Mouse (Mus musculus) ES-E14 (cell line): ENCODE measurements around the gene Wdfy4. TPM values are rescaled to one million over a fixed set of nuclear protein-coding genes. Genes with fewer than 3 reads are reported as not detected.

Source experiments
- DNase-seq: peaks from one replicate; pipeline ENCODE4 v3.0.0-alpha.2; 2013; ENCODE audit warnings: low read depth, low spot score
- H3K27ac ChIP-seq: 2 replicates; pipeline ENCODE4 v1.5.1; 2012; ENCODE audit warnings: low read depth, mild to moderate bottlenecking, low read length, moderate library complexity, mixed read lengths; ENCODE audit not compliant: poor library complexity, insufficient read depth, severe bottlenecking
- H3K36me3 ChIP-seq: 2 replicates; pipeline ENCODE4 v1.6.1; 2012; ENCODE audit warnings: mild to moderate bottlenecking, low read length, moderate library complexity, mixed read lengths; ENCODE audit not compliant: control insufficient read depth, poor library complexity, insufficient read depth, severe bottlenecking
- H3K4me1 ChIP-seq, 2 experiments: fragments of 150-350 bp in 1 of 2; sonication (generic) in 1 of 2; 2 replicates each; pipeline ENCODE4 v1.6.1; 2012; ENCODE audit warnings: low read length in 2 of 2, mild to moderate bottlenecking in 1 of 2, mixed read lengths in 1 of 2; ENCODE audit not compliant: control insufficient read depth in 2 of 2, insufficient read depth in 2 of 2, poor library complexity in 1 of 2
- H3K4me3 ChIP-seq, 2 experiments: fragments of 150-350 bp in 1 of 2; sonication (generic) in 1 of 2; 2 replicates each; pipeline ENCODE4 v1.5.1; 2012; ENCODE audit warnings: low read length in 2 of 2, low read depth in 1 of 2, mild to moderate bottlenecking in 1 of 2, mixed read lengths in 1 of 2; ENCODE audit not compliant: insufficient read depth in 1 of 2, poor library complexity in 1 of 2, severe bottlenecking in 1 of 2
- H3K9ac ChIP-seq: 2 replicates; pipeline ENCODE4 v1.6.1; 2012; ENCODE audit warnings: low read depth, mild to moderate bottlenecking, low read length, mixed read lengths; ENCODE audit not compliant: poor library complexity, insufficient read depth, severe bottlenecking
- H3K9me3 ChIP-seq: fragments of 150-350 bp; sonication (generic); 2 replicates; pipeline ENCODE4 v1.6.1; 2012; ENCODE audit warnings: low read depth, mild to moderate bottlenecking, low read length; ENCODE audit not compliant: control insufficient read depth, insufficient read depth
- CHD2 ChIP-seq: IDR thresholded peaks from 2 replicates; pipeline ENCODE4 v1.6.1; 2014; ENCODE audit warnings: mild to moderate bottlenecking, low read depth, low read length, inconsistent platforms
- HCFC1 ChIP-seq: IDR thresholded peaks from 2 replicates; pipeline ENCODE4 v1.6.1; 2012; ENCODE audit warnings: low read length, inconsistent platforms, borderline replicate concordance; ENCODE audit not compliant: insufficient read depth
- MAFK ChIP-seq: IDR thresholded peaks from 2 replicates; pipeline ENCODE4 v1.6.1; 2014; ENCODE audit warnings: mild to moderate bottlenecking, low read depth, low read length, inconsistent platforms; ENCODE audit not compliant: insufficient read depth
- ZC3H11A ChIP-seq: IDR thresholded peaks from 2 replicates; pipeline ENCODE4 v1.6.1; 2012; ENCODE audit warnings: low read depth, mild to moderate bottlenecking, inconsistent platforms, low read length, borderline replicate concordance
- ZNF384 ChIP-seq: IDR thresholded peaks from 2 replicates; pipeline ENCODE4 v1.6.1; 2012; ENCODE audit warnings: low read depth, low read length, inconsistent platforms
- in situ Hi-C, 2 experiments: fragments of 600-800 bp; cut with MboI; formaldehyde crosslinking; loops; one replicate each; pipeline ENCODE4 v1.15.1; 2025; ENCODE audit warnings: low sequenced_read_pairs in 2 of 2, inconsistent platforms in 1 of 2; ENCODE audit not compliant: unreplicated experiment in 2 of 2
- total RNA-seq: library from RNA; depleted of rRNA; stranded (reverse); fragments of 300-350 nt; gene quantifications from 2 replicates; pipeline ENCODE4 v1.2.3, GENCODE M21; 2012

The Wdfy4 gene
- total RNA-seq, 1 experiment: 1.1 TPM

DNA sequence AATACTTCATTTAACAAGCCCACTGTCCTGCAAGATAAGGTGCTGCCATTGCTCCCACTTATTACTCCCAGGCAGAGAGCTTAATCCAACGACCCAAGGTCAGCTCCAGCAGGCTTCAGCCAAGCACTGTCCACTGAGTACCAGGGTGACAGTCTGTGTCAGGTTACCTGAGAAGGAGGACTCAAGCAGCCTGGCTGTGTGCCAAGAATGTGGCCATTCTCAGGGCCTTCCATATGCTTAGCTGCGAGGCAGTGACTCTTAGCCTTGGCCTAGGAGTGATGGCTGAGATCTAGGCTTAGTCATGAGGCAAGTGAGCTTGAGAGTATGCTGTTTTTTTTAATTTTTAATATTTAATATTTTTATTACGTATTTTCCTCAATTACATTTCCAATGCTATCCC is 80.5 kb downstream of the Wdfy4 start:
- no peaks in the 10 kb centered on the region for H3K9me3 ChIP-seq
- no peaks in the 10 kb centered on the region for H3K4me1 ChIP-seq
- no peak for DNase-seq
- H3K9ac ChIP-seq: no peak overlapping the region
- no peaks in the 10 kb centered on the region for H3K36me3 ChIP-seq
- in situ Hi-C loops: no loop called here
- H3K27ac ChIP-seq: no peak overlapping the region
- TF ChIP-seq ZNF384 (no peak), ZC3H11A (no peak), CHD2 (no peak), HCFC1 (no peak), MAFK (no peak)
- H3K4me3 ChIP-seq: no peak overlapping the region

DNA sequence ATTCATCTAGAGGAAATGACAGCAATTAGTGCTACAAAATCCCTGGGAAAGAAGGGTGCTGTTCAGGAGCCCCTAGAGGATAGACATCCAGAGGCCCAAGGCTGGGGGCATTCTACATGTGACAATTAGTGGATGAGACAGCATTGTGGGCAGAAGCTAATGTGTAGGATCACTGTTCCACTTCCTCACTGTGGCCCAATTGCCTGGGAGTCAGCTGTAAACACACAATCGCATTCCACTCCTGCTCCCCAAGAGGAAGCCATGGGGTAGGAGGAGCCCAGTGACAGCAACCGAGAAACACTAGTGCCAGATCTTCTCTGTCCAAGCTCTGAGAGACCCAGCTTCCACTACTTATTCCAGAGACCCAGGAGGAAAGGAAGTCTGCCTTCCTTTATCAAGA is 83.7 kb downstream of the Wdfy4 start:
- H3K9me3 ChIP-seq: no peaks in the 10 kb centered on the region
- DNase-seq: no peak
- no peak overlapping the region for H3K4me3 ChIP-seq
- no peak for TF ChIP-seq HCFC1
- H3K36me3 ChIP-seq: no peaks in the 10 kb centered on the region
- no peak overlapping the region for H3K27ac ChIP-seq
- H3K9ac ChIP-seq: no peak overlapping the region
- no peaks in the 10 kb centered on the region for H3K4me1 ChIP-seq
- in situ Hi-C loops: no loop called here

DNA sequence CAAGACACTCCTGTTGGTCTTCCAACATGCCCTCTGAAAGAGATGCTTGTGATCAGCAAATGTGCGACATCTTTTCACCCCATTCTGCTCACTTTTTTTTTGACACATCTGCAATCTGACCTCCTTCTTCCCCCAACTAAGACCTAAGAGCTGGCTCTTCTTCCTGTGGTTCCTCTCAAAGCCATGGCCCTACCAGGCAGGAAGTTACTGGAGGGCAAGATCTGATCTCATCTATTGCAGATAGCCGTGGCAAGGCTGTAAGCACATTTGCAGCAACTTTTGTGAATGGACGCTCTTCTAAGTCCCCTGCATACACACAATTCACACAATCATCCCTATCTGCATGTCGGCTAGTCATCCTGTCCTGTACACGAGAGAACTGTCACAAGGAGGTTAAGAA is 85.4 kb downstream of the Wdfy4 start:
- Histone ChIP-seq H3K4me1 (no peaks in the 10 kb centered on the region), H3K4me3 (no peak overlapping the region), H3K9me3 (no peaks in the 10 kb centered on the region), H3K27ac (no peak overlapping the region), H3K36me3 (no peaks in the 10 kb centered on the region), H3K9ac (no peak overlapping the region)
- no peak for TF ChIP-seq CHD2
- no peak for TF ChIP-seq ZNF384
- no peak for DNase-seq
- in situ Hi-C loops: no loop called here

DNA sequence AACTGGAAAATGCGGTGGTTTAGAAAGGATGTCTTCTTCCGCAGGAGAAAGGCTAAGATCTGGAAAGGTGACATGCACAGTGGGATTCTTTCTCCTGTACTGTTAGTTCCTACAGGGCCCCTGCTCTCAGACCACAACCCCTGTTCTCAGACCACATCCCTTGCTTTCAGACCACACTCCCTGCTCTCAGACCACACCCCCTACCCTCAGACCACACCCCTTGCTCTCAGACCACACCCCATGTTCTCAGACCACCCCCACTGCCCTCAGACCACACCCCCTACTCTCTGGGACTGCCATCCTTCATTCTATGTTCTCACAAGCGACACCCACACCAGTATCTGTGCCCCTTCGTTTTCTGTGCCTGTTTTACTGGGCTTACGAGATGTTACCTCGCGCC is 86.2 kb downstream of the Wdfy4 start:
- no peak for TF ChIP-seq HCFC1

DNA sequence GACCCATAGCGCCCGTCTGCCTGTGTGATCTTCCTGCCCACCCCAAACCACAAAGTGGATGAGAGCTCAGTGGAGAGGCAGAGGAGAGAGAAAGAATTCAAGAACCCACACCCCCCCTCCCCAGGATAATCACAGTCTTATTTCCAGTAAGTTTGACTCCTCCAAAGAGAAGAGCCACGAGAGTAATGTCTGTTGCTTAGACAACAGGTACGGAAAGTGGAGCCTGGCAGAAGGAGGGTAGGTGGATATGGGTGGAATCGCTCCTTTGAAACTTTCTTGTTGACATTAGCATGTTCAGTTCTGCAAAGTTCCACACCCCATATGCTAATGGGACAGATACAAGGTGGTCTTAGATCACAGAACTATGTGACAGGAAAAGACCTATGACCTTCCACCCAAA is 88.8 kb downstream of the Wdfy4 start:
- no peaks in the 10 kb centered on the region for H3K9me3 ChIP-seq
- H3K27ac ChIP-seq: no peak overlapping the region
- no peak overlapping the region for H3K4me3 ChIP-seq
- no peak overlapping the region for H3K9ac ChIP-seq
- no peak for DNase-seq
- TF ChIP-seq ZNF384 (no peak), HCFC1 (no peak), CHD2 (no peak), ZC3H11A (no peak), MAFK (no peak)
- no peaks in the 10 kb centered on the region for H3K36me3 ChIP-seq
- in situ Hi-C loops: no loop called here
- H3K4me1 ChIP-seq: no peaks in the 10 kb centered on the region

More for the DNA sequence above, 86.2 kb downstream of the Wdfy4 start:
- Histone ChIP-seq H3K9me3 (no peaks in the 10 kb centered on the region), H3K9ac (no peak overlapping the region), H3K27ac (no peak overlapping the region), H3K4me1 (no peaks in the 10 kb centered on the region), H3K4me3 (no peak overlapping the region), H3K36me3 (no peaks in the 10 kb centered on the region)
- in situ Hi-C loops: no loop called here
- peak; percentile 55 for DNase-seq
